Mouse (Mus musculus): ENCODE data around the gene Vmn1r84. TPM values are rescaled to one million over a fixed set of nuclear protein-coding genes. Genes with fewer than 3 reads are reported as not detected.

Gene Vmn1r84
- total RNA-seq (2017), result not detected in 2 replicates

- ATAC-seq (ENCODE audit: extremely low read depth, insufficient number of reproducible peaks, low FRiP score, poor library complexity, severe bottlenecking), result no peak
Observed at GRCm38 (mm10) chr7:12369173-12369572, at the start of gene Vmn1r84. Gene Vmn1r84 (minus strand): TSS chr7:12369273.

- no peak for ATAC-seq (ENCODE audit: extremely low read depth, insufficient number of reproducible peaks, low FRiP score, poor library complexity, severe bottlenecking)
Observed at GRCm38 (mm10) chr7:12329381-12329780, 39.7 kb downstream of the Vmn1r84 start, which contains the start of gene Vmn1r83. Gene Vmn1r83 (minus strand): TSS chr7:12329481.

Other genes starting within 250 kb of the Vmn1r84 start
- not detected in 2 replicates for gene Vmn1r78, start 219.0 kb downstream of the Vmn1r84 start, total RNA-seq (2017)
- not detected in 2 replicates for gene Vmn1r79, start 198.0 kb downstream of the Vmn1r84 start, total RNA-seq (2017)
- not detected in 2 replicates for gene Vmn1r80, start 180.0 kb downstream of the Vmn1r84 start, total RNA-seq (2017)
- gene Vmn1r81, start 101.0 kb downstream of the Vmn1r84 start, total RNA-seq (2017), result 0.93 TPM in 1 of 2 replicates, not detected in the other
- gene Vmn1r82, start 68.8 kb downstream of the Vmn1r84 start, total RNA-seq (2017), result 0.12 TPM in 1 of 2 replicates, not detected in the other
- not detected in 2 replicates for gene Vmn1r83, start 39.8 kb downstream of the Vmn1r84 start, total RNA-seq (2017)
- gene Zfp551, start 53.5 kb upstream of the Vmn1r84 start, total RNA-seq (2017), result 1.5 and 1.9 TPM in 2 replicates
- gene Zfp606, start 109.0 kb upstream of the Vmn1r84 start, total RNA-seq (2017), result 10.2 and 11.5 TPM in 2 replicates
- not detected in 2 replicates for gene 2900092C05Rik, start 143.2 kb upstream of the Vmn1r84 start, total RNA-seq (2017)
- 0.12 TPM in 2 replicates for gene Vmn2r53, start 239.5 kb upstream of the Vmn1r84 start, total RNA-seq (2017)